Mouse (Mus musculus) NIH3T3 (cell line): ENCODE data around the gene Nars2.
A peak's percentile ranks its signal among the peaks of the same experiment; 100 is the strongest.

Experiments used
- DNase-seq: peaks from one replicate; pipeline ENCODE4 v3.0.0-alpha.2; 2012; ENCODE audit warnings: low read depth

The Nars2 gene

DNA sequence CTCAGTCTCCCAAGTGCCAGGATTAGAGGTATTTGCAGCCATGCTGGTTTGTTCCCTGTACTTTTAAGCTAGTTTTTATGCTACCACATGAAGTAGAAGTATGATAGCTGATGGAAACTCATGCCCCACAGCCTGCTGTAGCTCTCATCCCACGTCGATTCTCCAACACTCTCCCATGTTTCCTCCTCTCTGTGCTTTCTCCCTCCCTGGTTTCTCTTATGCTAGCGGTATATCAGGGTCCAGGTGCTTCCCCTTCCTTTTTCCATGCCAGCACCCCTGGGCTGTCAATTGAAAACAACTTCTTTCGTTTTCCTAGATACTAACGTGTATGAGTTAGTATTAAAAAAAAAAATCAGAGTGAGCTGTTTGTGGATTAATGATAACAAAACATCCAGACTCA lies 120.8 kb downstream of the Nars2 start:
- DNase-seq, result no peak

DNA sequence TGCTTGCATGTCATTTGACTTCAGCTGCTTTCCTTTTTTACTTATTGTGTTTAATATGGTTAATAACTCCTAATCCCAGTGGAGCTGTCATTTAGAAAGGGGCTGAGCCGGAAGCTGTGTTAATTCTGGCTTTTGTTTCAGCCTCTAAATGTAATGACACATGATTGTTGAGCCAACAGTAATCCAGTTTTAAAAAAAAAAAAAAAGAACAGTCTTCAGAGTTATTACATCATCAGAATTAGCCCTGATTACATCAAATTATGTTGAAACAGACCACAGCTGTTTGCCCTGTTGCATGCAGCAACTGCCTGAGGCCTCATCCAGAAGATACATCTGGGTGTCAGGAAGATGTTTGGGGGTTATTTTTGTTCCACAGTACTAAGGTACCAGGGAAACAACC lies 123.7 kb downstream of the Nars2 start:
- no peak for DNase-seq

DNA sequence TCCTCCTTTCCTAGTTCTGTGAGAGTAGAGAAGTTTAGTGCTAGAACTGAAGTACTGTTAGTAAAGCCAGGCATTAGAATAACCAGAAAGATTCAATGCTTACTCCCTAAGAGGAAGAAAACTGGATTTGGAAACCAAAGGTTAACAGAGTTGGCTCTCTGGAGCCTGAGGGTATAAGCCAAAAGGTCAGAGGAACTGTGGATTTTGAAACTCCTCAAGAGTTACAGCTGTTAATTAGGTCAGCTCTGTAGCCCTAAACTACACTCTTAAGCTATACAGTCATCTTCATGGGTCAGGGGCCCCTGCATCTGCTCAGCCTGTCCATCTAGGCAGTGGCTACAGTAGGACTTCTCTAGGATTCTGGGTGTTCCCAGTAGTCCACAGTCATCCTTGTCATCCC lies 125.7 kb downstream of the Nars2 start:
- DNase-seq, result no peak

DNA sequence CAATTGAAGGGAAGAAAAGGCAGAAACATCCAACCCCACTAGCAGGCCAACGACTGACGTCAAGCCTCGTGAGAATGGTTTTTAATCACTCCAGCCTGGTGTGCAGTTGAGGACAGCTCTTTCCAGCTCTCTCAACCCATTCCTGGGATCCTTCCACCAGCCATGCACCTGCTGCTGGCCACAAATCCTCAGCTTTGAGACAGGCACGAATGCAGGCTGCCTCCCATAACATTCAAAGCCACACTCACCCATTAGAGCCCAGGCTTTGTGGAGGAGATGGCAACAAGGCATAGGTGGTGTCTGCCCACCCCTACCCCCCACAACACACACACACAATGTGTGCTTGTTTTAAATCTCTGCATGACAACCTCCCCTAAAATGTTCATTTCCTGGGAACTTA lies 127.4 kb downstream of the Nars2 start:
- DNase-seq, result no peak

DNA sequence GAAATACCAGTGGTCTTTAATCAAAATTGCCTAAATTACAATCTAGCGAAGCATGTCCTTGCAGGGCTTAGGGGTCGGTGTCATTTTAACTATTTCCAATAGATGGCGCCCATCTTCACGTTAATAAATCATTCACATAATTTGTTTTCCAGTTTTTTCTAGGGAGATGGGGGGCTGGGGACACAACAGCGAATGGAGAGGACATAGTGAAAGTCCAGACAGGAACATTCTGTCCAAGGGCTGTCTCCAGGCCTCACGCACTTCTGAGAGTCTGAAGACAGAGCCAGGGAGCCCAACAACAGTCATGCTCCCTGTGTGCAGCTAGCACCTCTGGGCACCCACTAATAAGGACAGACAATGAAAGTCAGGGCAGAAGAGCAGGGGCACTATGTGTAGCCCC lies 127.8 kb downstream of the Nars2 start:
- DNase-seq, result peak; percentile 68

DNA sequence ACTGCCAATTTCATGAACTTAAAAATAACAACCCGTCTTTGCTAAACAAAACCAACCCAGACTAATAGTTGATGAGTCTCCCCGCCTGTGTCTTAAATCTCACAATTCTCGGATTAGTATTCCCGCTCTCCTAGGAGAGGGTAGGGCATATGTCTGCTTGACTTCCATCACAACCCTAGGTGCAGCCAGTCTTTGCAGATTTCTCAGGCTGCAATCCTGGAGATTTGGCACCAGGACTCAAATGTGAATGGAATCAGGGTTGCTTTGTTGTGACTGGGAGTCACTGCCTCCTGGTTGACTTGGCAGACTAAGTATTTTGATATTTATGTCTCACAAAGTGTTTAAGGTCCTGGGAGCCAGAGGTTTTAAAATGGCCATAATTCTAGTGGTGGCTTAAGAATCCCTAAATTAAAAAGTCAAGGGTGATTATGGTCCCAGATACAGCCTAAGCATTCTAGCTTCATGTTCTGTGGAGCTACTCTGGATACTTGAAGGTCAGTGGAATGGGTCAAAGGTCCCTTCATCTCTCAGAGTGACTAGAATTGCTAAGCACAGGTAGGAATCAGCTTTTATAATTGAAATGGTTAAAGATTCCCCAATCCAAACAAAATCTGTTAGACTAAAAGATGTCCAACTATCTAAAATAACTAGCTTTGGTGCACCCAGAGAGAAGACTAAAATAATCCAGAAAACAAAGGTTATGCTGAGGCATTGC lies 128.5 kb downstream of the Nars2 start:
- DNase-seq, result no peak

DNA sequence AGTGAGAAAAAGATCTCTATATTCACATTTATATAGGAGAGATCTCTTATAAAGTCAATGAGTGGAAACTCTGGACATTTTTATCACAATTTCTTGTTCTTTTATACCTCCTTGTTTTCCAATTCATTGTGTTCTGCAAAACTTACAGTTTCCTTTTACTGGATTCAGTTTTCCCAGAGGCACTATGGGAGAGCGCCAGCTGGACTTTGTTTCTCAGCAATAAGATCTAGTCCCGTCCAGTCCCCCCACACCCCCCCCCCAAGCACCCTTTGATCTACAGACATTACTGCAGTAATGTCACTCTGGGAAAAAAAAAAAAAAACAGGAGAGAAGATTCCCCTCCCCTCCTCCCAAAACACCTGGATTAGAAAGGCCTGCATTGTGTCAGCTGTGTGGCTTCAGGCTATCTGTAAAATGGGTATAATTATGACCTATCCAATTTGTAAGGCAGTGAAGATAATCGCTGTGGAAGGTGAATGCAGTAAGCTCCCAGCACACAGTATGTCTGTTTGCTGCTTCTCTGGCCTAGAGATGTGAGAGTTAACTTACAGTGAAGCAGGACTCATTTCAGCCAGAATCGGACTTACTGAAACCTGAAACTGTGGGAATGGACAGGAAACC lies 129.4 kb downstream of the Nars2 start:
- DNase-seq, result peak; percentile 42

DNA sequence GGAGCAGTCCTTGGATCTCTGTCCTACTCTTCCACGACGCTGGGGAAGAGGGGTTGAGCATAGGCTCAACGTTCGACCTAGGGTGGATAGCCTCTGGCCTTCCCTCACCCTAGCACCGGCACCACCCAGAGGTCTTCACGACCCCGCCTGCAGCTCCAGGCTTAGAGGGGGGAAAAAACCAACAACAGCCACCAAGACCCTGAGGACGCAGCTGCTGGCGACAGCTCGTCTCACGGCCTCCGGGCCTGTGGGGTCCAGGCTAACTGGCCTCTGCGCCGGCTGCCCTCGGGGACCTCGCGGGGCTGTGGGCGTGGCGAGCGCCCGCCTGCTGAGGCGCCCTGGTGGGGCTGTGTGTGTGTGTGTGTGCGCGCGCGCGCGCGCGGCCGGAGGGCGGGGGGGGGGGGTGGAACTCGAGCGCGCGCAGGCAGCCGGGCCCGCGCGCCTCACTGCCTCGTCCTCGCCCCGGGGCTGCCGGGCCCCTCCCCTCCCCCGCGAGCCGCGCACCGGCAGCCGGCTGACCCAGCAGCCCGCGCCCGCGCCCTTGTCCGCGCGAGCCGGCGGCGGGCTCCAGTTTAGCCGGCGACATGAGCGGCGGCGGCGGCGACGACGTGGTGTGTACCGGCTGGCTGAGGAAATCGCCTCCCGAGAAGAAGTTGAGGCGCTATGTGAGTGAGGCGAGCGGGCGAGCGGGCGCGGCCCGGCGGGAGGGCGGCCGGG lies 130.1 kb downstream of the Nars2 start, which contains the start of gene Gab2:
TSS of gene Gab2 (plus strand) at position 345 of the 717 bp plus-strand sequence.
- DNase-seq, result peak; percentile 81

DNA sequence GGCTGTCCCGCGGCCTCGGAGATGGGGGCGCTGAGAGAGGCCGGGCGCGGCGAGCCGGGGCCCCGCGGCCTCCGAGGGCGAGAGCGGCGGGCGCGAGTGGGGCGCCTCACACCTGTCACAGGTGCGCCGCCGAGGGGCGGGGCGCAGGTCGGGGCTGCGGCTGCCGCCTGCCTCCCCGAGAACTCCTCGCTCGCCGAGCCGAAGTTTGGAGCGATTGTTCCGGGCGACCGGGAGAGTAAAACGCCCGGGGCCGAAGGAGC lies 130.6 kb downstream of the Nars2 start:
- DNase-seq, result no peak

DNA sequence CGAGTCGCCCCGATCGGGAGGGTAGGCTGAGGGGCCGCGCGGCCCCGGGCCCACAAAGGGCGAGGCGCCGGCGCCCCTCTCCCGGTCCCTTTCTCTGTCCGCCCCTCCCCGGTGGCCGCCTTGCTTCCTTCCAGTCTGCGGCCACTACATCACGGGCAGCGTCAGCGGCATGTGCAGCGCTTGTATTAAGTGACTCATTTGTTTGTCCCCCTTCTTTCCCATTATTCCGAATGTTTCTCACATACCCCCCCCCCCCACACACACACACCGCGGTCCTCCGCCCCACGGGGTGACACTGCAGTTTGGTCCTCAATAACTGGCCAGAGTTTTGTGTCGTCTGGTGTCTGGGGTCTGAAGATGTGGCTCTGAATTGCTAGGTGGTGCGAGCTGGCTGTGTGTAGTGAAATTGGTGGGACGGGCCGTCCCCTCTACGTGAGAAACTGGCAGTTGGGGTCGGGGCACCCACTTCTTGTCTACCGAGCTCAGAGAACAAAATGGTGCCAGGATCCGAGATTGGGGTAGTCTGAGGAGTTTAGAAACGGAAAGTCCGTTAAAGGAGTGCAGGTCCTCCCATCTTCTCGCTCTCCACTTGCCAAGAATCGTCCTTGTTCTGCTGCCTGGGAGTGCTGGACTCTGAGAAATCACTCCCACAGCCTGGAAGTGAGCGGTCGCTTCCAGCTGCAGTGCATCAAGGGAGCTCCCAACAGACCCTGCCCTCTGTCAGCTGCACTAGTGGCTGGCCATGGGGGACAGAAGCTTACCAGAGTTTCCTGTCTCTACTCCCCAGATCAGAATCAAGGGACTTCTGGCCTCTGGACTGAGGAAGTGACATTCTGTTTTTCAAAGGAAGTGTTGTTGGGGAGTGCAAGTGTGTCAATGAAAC lies 131.2 kb downstream of the Nars2 start:
- DNase-seq, result peak; percentile 51

DNA sequence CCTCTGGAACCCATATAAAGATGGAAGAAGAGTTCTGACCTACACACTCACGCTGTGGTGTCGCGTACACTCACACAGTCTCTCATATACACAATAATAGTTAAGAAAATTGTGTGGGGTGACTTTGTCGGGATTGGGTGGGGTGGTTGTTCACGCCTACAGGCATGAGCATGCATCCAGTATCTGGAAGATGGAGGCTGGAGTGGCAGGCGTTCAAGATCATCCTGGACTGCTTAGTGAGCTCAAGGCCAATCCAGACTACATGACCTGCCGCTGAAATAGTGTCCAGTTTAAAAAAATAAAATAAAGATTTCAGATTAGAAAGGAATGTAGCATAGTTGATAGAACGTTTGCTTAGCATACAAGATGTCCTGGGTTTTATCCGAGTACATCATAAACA lies 132.3 kb downstream of the Nars2 start:
- no peak for DNase-seq

DNA sequence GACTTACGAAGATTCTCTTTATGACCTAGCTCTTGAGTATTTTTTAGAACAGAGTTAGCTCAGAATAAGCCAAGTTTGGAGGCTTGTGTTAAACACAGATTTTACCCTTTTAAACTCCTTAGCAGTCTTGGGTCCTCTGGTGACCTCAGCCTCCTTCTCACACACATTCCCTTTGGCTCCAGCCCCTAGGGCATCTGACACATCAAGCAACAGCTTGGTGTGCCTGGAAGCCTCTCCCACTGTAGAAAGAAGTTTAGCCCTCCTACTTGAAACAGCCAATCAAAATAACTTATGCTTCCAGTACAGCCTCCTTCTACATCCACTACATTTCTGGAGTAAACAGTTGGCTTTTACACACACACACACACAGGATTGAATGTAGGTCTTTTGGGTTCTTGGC lies 132.9 kb downstream of the Nars2 start:
- DNase-seq, result peak; percentile 46

DNA sequence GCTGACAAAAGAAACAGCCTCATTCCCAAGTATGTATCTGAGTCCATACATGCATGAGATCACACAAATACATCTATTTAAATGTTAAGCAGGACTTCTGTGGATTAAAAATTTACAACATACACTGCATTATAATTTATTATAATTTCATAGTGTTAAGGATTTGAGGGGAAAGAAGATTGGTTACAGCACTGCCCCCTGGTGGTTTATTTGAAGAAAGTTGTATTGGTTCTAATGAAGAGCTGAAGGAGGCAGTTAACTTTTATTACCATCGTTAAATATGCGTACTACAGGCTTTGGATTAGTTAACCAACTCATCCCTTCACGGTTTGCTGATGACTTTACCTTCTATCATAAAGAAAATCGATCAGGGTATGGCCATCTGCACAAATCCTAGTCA lies 134.0 kb downstream of the Nars2 start:
- DNase-seq, result peak; percentile 79

DNA sequence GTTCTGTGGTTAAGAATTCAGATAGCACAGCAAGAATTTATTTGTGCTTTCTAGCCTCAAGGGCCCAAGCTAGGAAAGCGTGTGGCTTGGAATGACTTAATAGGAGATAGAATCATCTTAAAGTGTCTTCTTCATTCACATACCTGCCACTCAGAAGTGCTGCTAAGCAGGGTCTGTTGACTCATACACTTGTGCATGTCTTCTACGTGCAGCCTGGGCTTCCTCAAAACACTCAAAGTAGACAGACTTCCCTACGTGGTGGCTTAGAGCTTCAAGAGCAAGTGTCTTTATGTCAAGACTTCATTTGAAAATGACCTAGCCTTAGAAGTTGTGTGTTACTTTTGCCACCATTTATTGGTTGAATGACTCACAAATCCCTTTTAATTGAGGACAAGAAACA lies 142.9 kb downstream of the Nars2 start:
- no peak for DNase-seq

DNA sequence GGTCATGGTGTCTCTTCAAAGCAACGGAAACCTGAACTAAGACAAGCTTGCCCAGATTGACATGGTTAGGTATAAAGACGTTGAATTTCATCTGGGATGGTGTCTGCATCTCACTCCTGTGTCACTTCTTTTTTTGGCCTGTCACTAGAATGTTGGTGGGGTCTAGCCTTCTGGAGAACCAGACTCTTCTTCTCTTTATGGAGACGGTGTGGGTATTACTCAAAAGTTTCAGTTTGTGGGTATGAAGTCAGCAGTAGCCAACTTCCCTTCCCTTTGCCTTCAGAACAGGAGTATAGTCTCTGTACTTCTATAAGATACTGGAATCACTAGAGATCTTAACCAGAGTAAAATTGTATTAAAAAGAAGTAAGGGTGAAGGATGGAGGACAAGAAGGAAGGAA lies 156.8 kb downstream of the Nars2 start:
- no peak for DNase-seq
